Mouse (Mus musculus) B cell, adult 62 days (primary cell): ENCODE data around the gene Zdhhc11. TPM values are rescaled to one million over a fixed set of nuclear protein-coding genes. Genes with fewer than 3 reads are reported as not detected.

Experiments used
- total RNA-seq: library from RNA; stranded (reverse); gene quantifications from 4 replicates; pipeline ENCODE4 v1.2.4, GENCODE M21; 2023

Gene Zdhhc11
- not detected in 4 replicates for total RNA-seq

GRCm38 (mm10) chr13:73963551-73963950 lies at the start of gene Zdhhc11:
Zdhhc11 (plus strand) TSS chr13:73963851.

GRCm38 (mm10) chr13:73937321-73938176 lies 26.1 kb upstream of the Zdhhc11 start, which contains the start of the genes Trip13 and Brd9:
Trip13 (minus strand) TSS chr13:73937784.
Brd9 (plus strand) TSS chr13:73937811.

GRCm38 (mm10) chr13:74008948-74009718 lies 45.5 kb downstream of the Zdhhc11 start, which contains the start of gene Tppp:
Tppp (plus strand) TSS chr13:74009407.

Other genes starting within 250 kb of the Zdhhc11 start
- gene Slc12a7, start 230.8 kb upstream of the Zdhhc11 start, total RNA-seq: 8.8 to 11.9 TPM (median 9.7 TPM) in 4 replicates
- gene Nkd2, start 116.2 kb upstream of the Zdhhc11 start, total RNA-seq: not detected in 4 replicates
- 1.8 to 4.8 TPM (median 2.4 TPM) in 4 replicates for gene Trip13, start 26.1 kb upstream of the Zdhhc11 start, total RNA-seq
- gene Brd9, start 26.0 kb upstream of the Zdhhc11 start, total RNA-seq: 93.0 to 110 TPM (median 102 TPM) in 4 replicates
- 0.63 to 1.9 TPM (median 1.1 TPM) in 4 replicates for gene Tppp, start 45.6 kb downstream of the Zdhhc11 start, total RNA-seq
- 8.9 to 14.0 TPM (median 11.4 TPM) in 4 replicates for gene Cep72, start 98.4 kb downstream of the Zdhhc11 start, total RNA-seq
- 0.12 TPM in 1 of 4 replicates, not detected in the others for gene Slc9a3, start 157.6 kb downstream of the Zdhhc11 start, total RNA-seq
- gene Exoc3, start 244.9 kb downstream of the Zdhhc11 start, total RNA-seq: 42.6 to 53.7 TPM (median 47.5 TPM) in 4 replicates